Mouse (Mus musculus) MEL (cell line): ENCODE data around the gene Ncs1. TPM values are rescaled to one million over a fixed set of nuclear protein-coding genes. Genes with fewer than 3 reads are reported as not detected.

Source experiments
- DNase-seq: peaks from one replicate; pipeline ENCODE4 v3.0.0; 2011; ENCODE audit warnings: low read depth, low spot score
- H3K27ac ChIP-seq: 2 replicates; pipeline ENCODE4 v1.5.1; 2012; ENCODE audit warnings: low read depth, mild to moderate bottlenecking, control low read depth, low read length, moderate library complexity; ENCODE audit not compliant: control insufficient read depth
- H3K27me3 ChIP-seq, 2 experiments: fragments of 150-350 bp in 1 of 2; sonication (generic) in 1 of 2; 2 replicates each; pipeline ENCODE4 v1.6.1; 2012; ENCODE audit warnings: low read length in 2 of 2, mild to moderate bottlenecking in 2 of 2, improper control_type of control experiment in 1 of 2, moderate library complexity in 1 of 2; ENCODE audit not compliant: insufficient read depth in 2 of 2, control insufficient read depth in 1 of 2
- H3K36me3 ChIP-seq, 2 experiments: 2 replicates each; pipeline ENCODE4 v1.6.1; 2012 to 2014; ENCODE audit warnings: low read length in 2 of 2, improper control_type of control experiment in 1 of 2, inconsistent platforms in 1 of 2, mild to moderate bottlenecking in 1 of 2; ENCODE audit not compliant: insufficient read depth in 2 of 2, control insufficient read depth in 1 of 2
- H3K4me1 ChIP-seq, 2 experiments: fragments of 150-350 bp in 1 of 2; sonication (generic) in 1 of 2; 2 replicates each; pipeline ENCODE4 v1.6.1; 2012; ENCODE audit warnings: low read length in 2 of 2, improper control_type of control experiment in 1 of 2, mild to moderate bottlenecking in 1 of 2; ENCODE audit not compliant: insufficient read depth in 2 of 2, control insufficient read depth in 1 of 2
- H3K4me3 ChIP-seq, 2 experiments: fragments of 150-350 bp in 1 of 2; sonication (generic) in 1 of 2; 2 replicates each; pipeline ENCODE4 v1.5.1; 2012; ENCODE audit warnings: low read depth in 2 of 2, low read length in 2 of 2, mild to moderate bottlenecking in 2 of 2, moderate library complexity in 2 of 2, control low read depth in 1 of 2, improper control_type of control experiment in 1 of 2; ENCODE audit not compliant: control insufficient read depth in 1 of 2, insufficient read depth in 1 of 2
- H3K79me2 ChIP-seq: 2 replicates; pipeline ENCODE4 v1.6.1; 2012; ENCODE audit warnings: mild to moderate bottlenecking, low read length, moderate library complexity; ENCODE audit not compliant: control insufficient read depth, poor library complexity, insufficient read depth
- H3K9ac ChIP-seq: 2 replicates; pipeline ENCODE4 v1.6.1; 2012; ENCODE audit warnings: low read depth, mild to moderate bottlenecking, control low read depth, low read length, moderate library complexity; ENCODE audit not compliant: control insufficient read depth, poor library complexity, severe bottlenecking
- H3K9me3 ChIP-seq: fragments of 150-350 bp; sonication (generic); replicated peaks from 2 replicates; pipeline ENCODE4 v1.6.1; 2012; ENCODE audit warnings: mild to moderate bottlenecking, low read length, improper control_type of control experiment, moderate library complexity; ENCODE audit not compliant: insufficient read depth
- CTCF ChIP-seq, 3 experiments: IDR thresholded peaks in 2 of 3; conservative IDR thresholded peaks in 1 of 3; 2 replicates each; pipeline ENCODE4 v1.5.1; 2011 to 2012; ENCODE audit warnings: low read length in 3 of 3, low read depth in 2 of 3, mild to moderate bottlenecking in 2 of 3, improper control_type of control experiment in 1 of 3, inconsistent platforms in 1 of 3, mixed read lengths in 1 of 3, moderate library complexity in 1 of 3; ENCODE audit not compliant: control insufficient read depth in 1 of 3, insufficient read depth in 1 of 3, poor library complexity in 1 of 3, severe bottlenecking in 1 of 3
- ELF1 ChIP-seq: IDR thresholded peaks from 2 replicates; pipeline ENCODE4 v1.6.1; 2014; ENCODE audit warnings: low read depth, mild to moderate bottlenecking, inconsistent platforms, low read length, improper control_type of control experiment, moderate library complexity
- EP300 ChIP-seq, 2 experiments: IDR thresholded peaks; 2 replicates each; pipeline ENCODE4 v1.6.1; 2011; ENCODE audit warnings: improper control_type of control experiment in 2 of 2, low read length in 2 of 2, low read depth in 1 of 2, mild to moderate bottlenecking in 1 of 2
- GATA1 ChIP-seq: IDR thresholded peaks from 2 replicates; pipeline ENCODE4 v1.6.1; 2011; ENCODE audit warnings: low read depth, low read length, improper control_type of control experiment
- JUND ChIP-seq: IDR thresholded peaks from 2 replicates; pipeline ENCODE4 v1.6.1; 2011; ENCODE audit warnings: low read depth, mild to moderate bottlenecking, improper control_type of control experiment, low read length
- MAFK ChIP-seq: IDR thresholded peaks from 2 replicates; pipeline ENCODE4 v1.6.1; 2011; ENCODE audit warnings: low read depth, mild to moderate bottlenecking, low read length, improper control_type of control experiment, borderline replicate concordance
- MEF2A ChIP-seq: IDR thresholded peaks from 2 replicates; pipeline ENCODE4 v1.6.1; 2014; ENCODE audit warnings: low read depth, mild to moderate bottlenecking, inconsistent platforms, low read length, improper control_type of control experiment; ENCODE audit not compliant: poor library complexity, insufficient replicate concordance, severe bottlenecking; ENCODE audit errors: extremely low read depth
- MXI1 ChIP-seq: IDR thresholded peaks from 2 replicates; pipeline ENCODE4 v1.6.1; 2011; ENCODE audit warnings: mild to moderate bottlenecking, low read depth, low read length, improper control_type of control experiment
- MYB ChIP-seq: IDR thresholded peaks from 2 replicates; pipeline ENCODE4 v1.6.1; 2011; ENCODE audit warnings: mild to moderate bottlenecking, low read depth, low read length, improper control_type of control experiment
- MYC ChIP-seq: IDR thresholded peaks from 2 replicates; pipeline ENCODE4 v1.6.1; 2011; ENCODE audit warnings: low read depth, mild to moderate bottlenecking, low read length, improper control_type of control experiment, moderate library complexity
- POLR2AphosphoS5 ChIP-seq: IDR thresholded peaks from 2 replicates; pipeline ENCODE4 v1.6.1; 2012; ENCODE audit warnings: low read depth, borderline replicate concordance, mild to moderate bottlenecking, inconsistent platforms, low read length, moderate library complexity, mixed read lengths
- SIN3A ChIP-seq: IDR thresholded peaks from 2 replicates; pipeline ENCODE4 v1.6.1; 2012; ENCODE audit warnings: low read length, improper control_type of control experiment, inconsistent platforms
- TBP ChIP-seq: IDR thresholded peaks from 2 replicates; pipeline ENCODE4 v1.8.0; 2011; ENCODE audit warnings: low read depth, low read length, improper control_type of control experiment
- USF1 ChIP-seq: IDR thresholded peaks from 2 replicates; pipeline ENCODE4 v1.6.1; 2014; ENCODE audit warnings: low read depth, mild to moderate bottlenecking, inconsistent platforms, low read length, improper control_type of control experiment, moderate library complexity
- USF2 ChIP-seq, 2 experiments: IDR thresholded peaks; 2 replicates each; pipeline ENCODE4 v1.6.1; 2011 to 2012; ENCODE audit warnings: improper control_type of control experiment in 2 of 2, low read length in 2 of 2, borderline replicate concordance in 1 of 2, inconsistent platforms in 1 of 2, low read depth in 1 of 2, mild to moderate bottlenecking in 1 of 2; ENCODE audit not compliant: insufficient read depth in 1 of 2
- ZKSCAN1 ChIP-seq: IDR thresholded peaks from 2 replicates; pipeline ENCODE4 v1.6.1; 2012; ENCODE audit warnings: low read depth, mild to moderate bottlenecking, inconsistent platforms, low read length, improper control_type of control experiment, moderate library complexity
- ZNF384 ChIP-seq: IDR thresholded peaks from 2 replicates; pipeline ENCODE4 v1.6.1; 2012; ENCODE audit warnings: low read depth, mild to moderate bottlenecking, inconsistent platforms, low read length, improper control_type of control experiment
- polyA plus RNA-seq, 2 experiments: library from polyadenylated mRNA; stranded (reverse) in 1 of 2; unstranded in 1 of 2; fragments of >175 nt in 1 of 2; fragments of >200 nt in 1 of 2; gene quantifications; 2 replicates each; pipeline versions ENCODE4 v1.2.1 to v1.2.4; 2012; ENCODE audit warnings: low replicate concordance in 2 of 2, low read depth in 1 of 2; ENCODE audit not compliant: insufficient read length in 2 of 2, insufficient read depth in 1 of 2, missing spikeins in 1 of 2
- total RNA-seq: library from RNA; depleted of rRNA; stranded (reverse); fragments of 300-350 nt; gene quantifications from 2 replicates; pipeline ENCODE4 v1.2.3, GENCODE M21; 2012; rRNA removed

The Ncs1 gene
- total and polyA plus RNA-seq, 3 experiments = 14.5 to 17.6 TPM; not detected in 1

GRCm38 (mm10) chr2:31339826-31340225 is 94.2 kb downstream of the Ncs1 start:
- no peaks in the 10 kb centered on the region; a peak in 2 of 4 replicates for H3K27me3 ChIP-seq
- no peak overlapping the region for H3K4me3 ChIP-seq

GRCm38 (mm10) chr2:31341726-31342535 is 96.3 kb downstream of the Ncs1 start:
- H3K79me2 ChIP-seq = no peaks in the 10 kb centered on the region
- no peak for TF ChIP-seq TBP
- no peak for TF ChIP-seq USF1
- no peak for TF ChIP-seq SIN3A
- TF ChIP-seq USF2 (IDR thresholded peaks at IDR 0.05; ENCODE audit: borderline replicate concordance in 1 of 2, insufficient read depth in 1 of 2, low read depth in 1 of 2, low read length in 2 of 2) = no peak
- TF ChIP-seq ZNF384 = no peak
- TF ChIP-seq EP300 (IDR thresholded peaks at IDR 0.05; ENCODE audit: low read depth in 1 of 2, low read length in 2 of 2) = no peak
- TF ChIP-seq GATA1 = no peak
- TF ChIP-seq, all 39 proteins: peak for 0
- H3K4me1 ChIP-seq = no peaks in the 10 kb centered on the region
- no peak overlapping the region for H3K27ac ChIP-seq
- no peaks in the 10 kb centered on the region for H3K36me3 ChIP-seq
- H3K27me3 ChIP-seq = no peaks in the 10 kb centered on the region; a peak in 2 of 4 replicates
- H3K4me3 ChIP-seq = no peak overlapping the region
- DNase-seq = peak; percentile 4
- H3K9me3 ChIP-seq = no peaks in the 10 kb centered on the region
- no peak overlapping the region for H3K9ac ChIP-seq

More at GRCm38 (mm10) chr2:31339826-31340225, 94.2 kb downstream of the Ncs1 start:
- H3K27ac ChIP-seq = no peak overlapping the region
- no peaks in the 10 kb centered on the region for H3K79me2 ChIP-seq
- no peaks in the 10 kb centered on the region for H3K9me3 ChIP-seq
- H3K36me3 ChIP-seq = no peaks in the 10 kb centered on the region
- DNase-seq = no peak
- no peak for TF ChIP-seq MYB
- TF ChIP-seq MEF2A = no peak
- TF ChIP-seq MXI1 = no peak
- no peak for TF ChIP-seq MYC
- TF ChIP-seq ELF1 = no peak
- TF ChIP-seq CTCF (IDR thresholded peaks at IDR 0.05 in 2 of 3, conservative IDR thresholded peaks at IDR 0.05 in 1 of 3; ENCODE audit: control insufficient read depth in 1 of 3, insufficient read depth in 1 of 3, low read depth in 2 of 3, low read length in 3 of 3, poor library complexity in 1 of 3, severe bottlenecking in 1 of 3) = no peak
- TF ChIP-seq EP300 (IDR thresholded peaks at IDR 0.05; ENCODE audit: low read depth in 1 of 2, low read length in 2 of 2) = no peak
- no peak for TF ChIP-seq JUND
- no peak for TF ChIP-seq POLR2AphosphoS5
- TF ChIP-seq USF2 (IDR thresholded peaks at IDR 0.05; ENCODE audit: borderline replicate concordance in 1 of 2, insufficient read depth in 1 of 2, low read depth in 1 of 2, low read length in 2 of 2) = no peak
- no peak for TF ChIP-seq MAFK
- TF ChIP-seq ZKSCAN1 = no peak
- no peak for TF ChIP-seq ZNF384
- TF ChIP-seq SIN3A = no peak
- no peaks in the 10 kb centered on the region for H3K4me1 ChIP-seq
- no peak overlapping the region for H3K9ac ChIP-seq

Other genes starting within 250 kb of the Ncs1 start
- 3.4 and 4.7 TPM in 2 replicates for gene Fnbp1, start 103.8 kb upstream of the Ncs1 start, total RNA-seq
- 10 to 100 TPM in 1 of 2 experiments, not detected in 1; 17.5 TPM for gene Fnbp1, start 103.8 kb upstream of the Ncs1 start, polyA plus RNA-seq
- 18.3 and 20.0 TPM in 2 replicates for gene Gpr107, start 93.5 kb upstream of the Ncs1 start, total RNA-seq
- gene Gpr107, start 93.5 kb upstream of the Ncs1 start, polyA plus RNA-seq = 10 to 100 TPM in 1 of 2 experiments, not detected in 1; 16.4 TPM
- 0.03 TPM in 1 of 2 replicates, not detected in the other for gene Hmcn2, start 68.6 kb downstream of the Ncs1 start, total RNA-seq
- gene Hmcn2, start 68.6 kb downstream of the Ncs1 start, polyA plus RNA-seq = under 1 TPM in 1 of 2 experiments, not detected in 1; 0.18 TPM
- 45.0 and 49.7 TPM in 2 replicates for gene Ass1, start 224.4 kb downstream of the Ncs1 start, total RNA-seq
- 10 to 100 TPM in 1 of 2 experiments, not detected in 1; 88.0 TPM for gene Ass1, start 224.4 kb downstream of the Ncs1 start, polyA plus RNA-seq